In the genomic region with DNA sequence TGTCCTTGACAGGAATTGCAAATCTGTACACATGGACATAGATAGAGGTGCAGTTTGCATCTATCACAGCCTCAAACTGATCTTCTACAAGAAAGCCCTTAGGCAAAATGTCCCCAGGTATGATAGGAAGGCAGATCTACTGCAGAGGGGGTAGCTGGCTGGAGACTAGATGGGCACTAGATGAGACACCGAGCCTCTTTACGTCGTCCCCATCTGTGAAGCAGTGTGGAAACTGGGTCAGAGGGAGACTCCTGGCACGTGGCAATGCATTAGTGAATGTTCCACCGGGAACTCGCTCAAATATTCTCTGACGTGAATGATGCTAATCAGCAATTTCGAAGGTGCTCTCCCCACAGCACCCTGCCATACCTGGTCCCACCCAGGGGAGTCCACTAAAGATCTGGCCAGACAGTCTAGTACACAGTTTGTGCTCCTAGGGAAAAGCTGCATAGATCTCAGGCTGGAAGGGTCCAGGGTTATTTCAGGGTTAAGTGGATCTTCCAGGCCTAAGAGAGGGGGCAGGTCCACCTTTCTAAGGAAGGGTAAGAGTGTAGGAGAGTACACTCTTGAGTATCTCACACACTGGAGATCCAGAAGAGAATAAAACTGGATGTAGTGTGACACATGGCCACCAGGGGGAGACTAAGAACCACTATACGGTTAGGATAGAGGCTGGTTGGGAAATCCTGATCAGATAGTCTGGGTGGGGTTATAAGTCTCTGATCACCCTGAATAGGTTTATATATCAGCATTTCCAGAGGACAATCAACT, we compare ENCODE assay signal across 8 mouse cellular contexts. TPM values are rescaled to one million over a fixed set of nuclear protein-coding genes. Genes with fewer than 3 reads are reported as not detected.
DNase-seq lines count a peak whose midpoint lies in the region; ATAC-seq and TF ChIP-seq lines count a peak whose summit lies in the region.

No protein-coding gene starts in this region.

- no peaks in the 10 kb centered on the region for H3K27me3 ChIP-seq in forebrain, postnatal 0 days (ENCODE audit: insufficient read depth, low read length)
- H3K27me3 ChIP-seq in intestine, postnatal 0 days (replicated peaks; ENCODE audit: control insufficient read depth, insufficient read depth, low read length), result no peaks in the 10 kb centered on the region
- H3K27me3 ChIP-seq in midbrain, postnatal 0 days (ENCODE audit: insufficient read depth, low read length), result no peaks in the 10 kb centered on the region
- H3K27me3 ChIP-seq in stomach, postnatal 0 days (ENCODE audit: control insufficient read depth, insufficient read depth, low read length), result no peaks in the 10 kb centered on the region

- H3K9ac ChIP-seq in forebrain, postnatal 0 days, result no peak overlapping the region
- H3K9ac ChIP-seq in intestine, postnatal 0 days (ENCODE audit: low read depth, low read length), result no peak overlapping the region
- H3K9ac ChIP-seq in midbrain, postnatal 0 days (replicated peaks; ENCODE audit: low read length, poor library complexity, severe bottlenecking), result no peak overlapping the region
- no peak overlapping the region for H3K9ac ChIP-seq in stomach, postnatal 0 days (ENCODE audit: low read length)

- no peak for TF ChIP-seq EP300 in stomach, postnatal 0 days (optimal IDR thresholded peaks at IDR 0.05)

- H3K4me3 ChIP-seq in forebrain, postnatal 0 days (ENCODE audit: low read depth, low read length), result no peak overlapping the region
- no peak overlapping the region for H3K4me3 ChIP-seq in intestine, postnatal 0 days (ENCODE audit: low read depth, low read length)
- H3K4me3 ChIP-seq in midbrain, postnatal 0 days (ENCODE audit: low read depth, low read length), result no peak overlapping the region
- no peak overlapping the region for H3K4me3 ChIP-seq in stomach, postnatal 0 days (ENCODE audit: low read depth, low read length)

- ATAC-seq in forebrain, postnatal 0 days, result peak; percentile 93
- peak; percentile 60 for ATAC-seq in intestine, postnatal 0 days
- ATAC-seq in midbrain, postnatal 0 days (ENCODE audit: low FRiP score), result peak; percentile 70
- peak; percentile 51 for ATAC-seq in stomach, postnatal 0 days (ENCODE audit: low FRiP score, low TSS enrichment)

- H3K9me3 ChIP-seq in forebrain, postnatal 0 days (ENCODE audit: low read length), result no peaks in the 10 kb centered on the region
- no peaks in the 10 kb centered on the region for H3K9me3 ChIP-seq in intestine, postnatal 0 days (ENCODE audit: control insufficient read depth)
- no peaks in the 10 kb centered on the region for H3K9me3 ChIP-seq in midbrain, postnatal 0 days (ENCODE audit: low read length)
- no peaks in the 10 kb centered on the region for H3K9me3 ChIP-seq in stomach, postnatal 0 days (ENCODE audit: control insufficient read depth, low read length)

- 59% methylated on average over 9 of the region's 9 CpGs for WGBS in forebrain, postnatal 0 days
- WGBS in intestine, postnatal 0 days, result 58% methylated on average over 9 of the region's 9 CpGs
- WGBS in midbrain, postnatal 0 days, result 51% methylated on average over 9 of the region's 9 CpGs
- WGBS in stomach, postnatal 0 days, result 51% methylated on average over 9 of the region's 9 CpGs

- H3K36me3 ChIP-seq in forebrain, postnatal 0 days (ENCODE audit: insufficient read depth), result no peaks in the 10 kb centered on the region
- peaks cover 10% of the 10 kb centered on the region; the same call in 1 of the 2 replicates for H3K36me3 ChIP-seq in intestine, postnatal 0 days (ENCODE audit: control insufficient read depth, insufficient read depth)
- H3K36me3 ChIP-seq in midbrain, postnatal 0 days (ENCODE audit: insufficient read depth, low read length), result no peaks in the 10 kb centered on the region
- no peaks in the 10 kb centered on the region for H3K36me3 ChIP-seq in stomach, postnatal 0 days (ENCODE audit: control insufficient read depth, insufficient read depth, low read length)

- H3K4me2 ChIP-seq in forebrain, postnatal 0 days (ENCODE audit: low read depth), result no peak overlapping the region
- H3K4me2 ChIP-seq in intestine, postnatal 0 days (replicated peaks; ENCODE audit: low read depth), result no peak overlapping the region
- H3K4me2 ChIP-seq in midbrain, postnatal 0 days (ENCODE audit: low read depth, low read length, poor library complexity, severe bottlenecking), result no peak overlapping the region
- H3K4me2 ChIP-seq in stomach, postnatal 0 days (replicated peaks; ENCODE audit: low read depth), result no peak overlapping the region

- no peak overlapping the region for H3K27ac ChIP-seq in forebrain, postnatal 0 days (ENCODE audit: low read depth, low read length)
- no peak overlapping the region for H3K27ac ChIP-seq in intestine, postnatal 0 days (ENCODE audit: low read depth, low read length)
- H3K27ac ChIP-seq in midbrain, postnatal 0 days (ENCODE audit: low read depth, low read length), result no peak overlapping the region
- no peak overlapping the region for H3K27ac ChIP-seq in stomach, postnatal 0 days (replicated peaks)

- DNase-seq in layer of hippocampus, adult 11-12 months (ENCODE audit: low spot score), result peak; percentile 79
- DNase-seq in layer of hippocampus, adult 9-11 months, result no peak
- DNase-seq in c-Kit-positive CD71-positive TER-119-negative erythroid progenitor cells, embryonic 14.5 days (ENCODE audit: low read depth), result peak; percentile 50
- DNase-seq in forebrain, postnatal 0 days, result peak; percentile 90
- peak; percentile 60 for DNase-seq in liver
- DNase-seq in midbrain, postnatal 0 days (ENCODE audit: low spot score), result peak; percentile 89
- peak; percentile 74 for DNase-seq in stomach, postnatal 0 days (ENCODE audit: low spot score)

- peak; percentile 91 for TF ChIP-seq CTCF in forebrain, postnatal 0 days (IDR thresholded peaks at IDR 0.05; ENCODE audit: low read depth)
- TF ChIP-seq CTCF in intestine, postnatal 0 days (IDR thresholded peaks at IDR 0.05; ENCODE audit: low read depth), result peak; percentile 92
- peak; percentile 93 for TF ChIP-seq CTCF in midbrain, postnatal 0 days (IDR thresholded peaks at IDR 0.05)
- peak; percentile 91 for TF ChIP-seq CTCF in stomach, postnatal 0 days (IDR thresholded peaks at IDR 0.05; ENCODE audit: low read depth)

- no peaks in the 10 kb centered on the region for H3K4me1 ChIP-seq in forebrain, postnatal 0 days (ENCODE audit: insufficient read depth)
- H3K4me1 ChIP-seq in intestine, postnatal 0 days (replicated peaks; ENCODE audit: control insufficient read depth, insufficient read depth, low read length), result 0 out of 2 replicates have a peak, but pooled peaks cover 3% of the 10 kb centered on the region
- H3K4me1 ChIP-seq in midbrain, postnatal 0 days (ENCODE audit: insufficient read depth, low read length), result no peaks in the 10 kb centered on the region
- H3K4me1 ChIP-seq in stomach, postnatal 0 days (replicated peaks; ENCODE audit: control insufficient read depth, insufficient read depth), result peaks cover 2% of the 10 kb centered on the region; the same call in 1 of the 2 replicates

RNA-seq across cellular contexts. Expression of a gene that starts 3.5 kb away (rescaled TPM):
- 1.6 and 2.8 TPM in 2 replicates for total RNA-seq in forebrain, postnatal 0 days (2014; rRNA removed)
- 2.6 TPM in 2 replicates for polyA plus RNA-seq in forebrain, postnatal 0 days (2015; fragmentation: Nextera tagmentation; extraction: Ambion mirVana)
- 11.2 and 13.0 TPM in 2 replicates for polyA plus RNA-seq in intestine, postnatal 0 days (2015; fragmentation: Nextera tagmentation; extraction: Ambion mirVana)
- 1.4 and 5.0 TPM in 2 replicates for total RNA-seq in midbrain, postnatal 0 days (2014; rRNA removed)
- 3.1 TPM in 2 replicates for polyA plus RNA-seq in midbrain, postnatal 0 days (2015; fragmentation: Nextera tagmentation; extraction: Ambion mirVana)
- polyA plus RNA-seq in stomach, postnatal 0 days (2015; fragmentation: Nextera tagmentation; extraction: Ambion mirVana), result 31.6 and 37.0 TPM in 2 replicates

RNA-seq across cellular contexts. Expression of a gene that starts 19.9 kb away (rescaled TPM):
- 2.2 and 2.8 TPM in 2 replicates for total RNA-seq in forebrain, postnatal 0 days (2014; rRNA removed)
- 4.5 and 6.5 TPM in 2 replicates for polyA plus RNA-seq in forebrain, postnatal 0 days (2015; fragmentation: Nextera tagmentation; extraction: Ambion mirVana)
- polyA plus RNA-seq in intestine, postnatal 0 days (2015; fragmentation: Nextera tagmentation; extraction: Ambion mirVana), result 6.4 and 6.7 TPM in 2 replicates
- 6.7 and 7.0 TPM in 2 replicates for total RNA-seq in midbrain, postnatal 0 days (2014; rRNA removed)
- 8.1 and 10.4 TPM in 2 replicates for polyA plus RNA-seq in midbrain, postnatal 0 days (2015; fragmentation: Nextera tagmentation; extraction: Ambion mirVana)
- polyA plus RNA-seq in stomach, postnatal 0 days (2015; fragmentation: Nextera tagmentation; extraction: Ambion mirVana), result 4.1 and 5.6 TPM in 2 replicates

RNA-seq across cellular contexts. Expression of a gene that starts 25.1 kb away (rescaled TPM):
- 63.4 and 79.8 TPM in 2 replicates for total RNA-seq in forebrain, postnatal 0 days (2014; rRNA removed)
- polyA plus RNA-seq in forebrain, postnatal 0 days (2015; fragmentation: Nextera tagmentation; extraction: Ambion mirVana), result 114 TPM in 2 replicates
- polyA plus RNA-seq in intestine, postnatal 0 days (2015; fragmentation: Nextera tagmentation; extraction: Ambion mirVana), result 41.8 and 43.3 TPM in 2 replicates
- total RNA-seq in midbrain, postnatal 0 days (2014; rRNA removed), result 62.8 and 64.5 TPM in 2 replicates
- 95.0 and 96.4 TPM in 2 replicates for polyA plus RNA-seq in midbrain, postnatal 0 days (2015; fragmentation: Nextera tagmentation; extraction: Ambion mirVana)
- polyA plus RNA-seq in stomach, postnatal 0 days (2015; fragmentation: Nextera tagmentation; extraction: Ambion mirVana), result 52.4 and 54.4 TPM in 2 replicates
